In the genomic region with DNA sequence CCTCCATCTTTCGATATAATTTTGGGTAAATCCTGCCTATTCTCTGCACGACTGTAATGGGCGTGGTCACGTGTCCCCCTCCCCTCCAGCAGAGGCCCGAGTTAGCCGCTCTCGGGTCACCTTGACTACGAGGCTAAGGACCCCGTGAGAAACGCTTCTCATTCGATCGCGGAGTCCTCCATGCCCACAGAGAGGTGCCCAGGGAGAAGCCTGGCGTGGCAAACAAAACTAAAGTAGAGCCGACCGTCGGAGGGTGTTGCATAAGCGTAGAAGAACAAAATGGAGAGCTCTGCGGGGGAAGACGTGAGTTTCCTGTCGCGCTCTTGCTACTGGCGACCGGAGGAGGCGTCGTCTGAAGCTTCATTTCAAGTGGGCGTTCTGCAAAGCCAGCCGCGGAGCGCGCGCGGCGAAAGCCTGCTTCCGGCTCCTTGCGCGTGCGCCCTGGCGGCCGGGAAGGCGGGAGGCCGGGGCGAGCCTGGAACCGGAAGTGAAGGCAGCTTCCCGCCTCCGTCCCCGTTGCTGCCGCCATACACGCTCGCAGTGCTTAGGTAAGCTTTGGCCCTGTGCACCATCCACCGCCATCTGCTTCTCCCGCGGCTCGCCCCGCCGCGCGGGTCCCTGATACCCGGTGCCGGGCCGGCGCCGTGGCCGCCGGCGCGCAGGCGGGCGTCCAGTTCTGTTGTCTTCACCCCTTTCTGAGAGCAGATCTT, we compare ENCODE assay signal across 8 mouse cellular contexts. TPM values are rescaled to one million over a fixed set of nuclear protein-coding genes. Genes with fewer than 3 reads are reported as not detected.
DNase-seq lines count a peak whose midpoint lies in the region; ATAC-seq and TF ChIP-seq lines count a peak whose summit lies in the region.

TSS of gene Ddx39b (plus strand) at position 442 of the 710 bp plus-strand sequence.

- no peaks in the 10 kb centered on the region for H3K27me3 ChIP-seq in megakaryocyte, embryonic 14.5 days (replicated peaks)

- peak; percentile 92 to 96 for DNase-seq in gastrocnemius, adult 8-10 months (ENCODE audit: low spot score in 2 of 2)
- DNase-seq in hindlimb bud, embryonic 11.5 days (ENCODE audit: extremely low spot score, low read depth, low spot score): peak; percentile 89
- DNase-seq in left cerebral cortex, adult 8-10 months (ENCODE audit: low spot score in 2 of 2): peak; percentile 96
- peak; percentile 97 for DNase-seq in right cerebral cortex, postnatal 10 days (ENCODE audit: low spot score in 2 of 2)
- DNase-seq in urinary bladder, postnatal 25 days (ENCODE audit: low spot score): peak; percentile 93

- peaks cover 49% of the 10 kb centered on the region for H3K36me3 ChIP-seq in megakaryocyte, embryonic 14.5 days (replicated peaks; ENCODE audit: low read length)

- peaks cover 12% of the 10 kb centered on the region; the same call in 1 of the 2 replicates for H3K4me1 ChIP-seq in cortical plate, adult 2 months (ENCODE audit: control insufficient read depth, insufficient read depth, low read length)
- peaks cover 67% of the 10 kb centered on the region for H3K4me1 ChIP-seq in megakaryocyte, embryonic 14.5 days

- H3K9me3 ChIP-seq in megakaryocyte, embryonic 14.5 days: no peaks in the 10 kb centered on the region

- ATAC-seq in activated CD4-positive, CD25-positive, alpha-beta regulatory T cell, adult 4 months: peak; percentile 70

- TF ChIP-seq CTCF in cortical plate, adult 2 months (IDR thresholded peaks at IDR 0.05; ENCODE audit: extremely low read depth, insufficient read depth, low read length): no peak

- peak; percentile 85 for TF ChIP-seq POLR2A in cortical plate, adult 2 months (IDR thresholded peaks at IDR 0.05; ENCODE audit: extremely low read depth, insufficient read depth, low read length)

- peak within 1 kb of the TSS; percentile 94 for H3K4me3 ChIP-seq in cortical plate, adult 2 months (ENCODE audit: insufficient read depth, low read length)
- peak within 1 kb of the TSS; percentile 95 for H3K4me3 ChIP-seq in megakaryocyte, embryonic 14.5 days (replicated peaks)

- H3K27ac ChIP-seq in cortical plate, adult 2 months (ENCODE audit: insufficient read depth, low read length): peak within 1 kb of the TSS; percentile 95

RNA-seq across cellular contexts. Expression of gene Ddx39b, which starts in this region (rescaled TPM):
- 100 to 1,000 TPM; 200 to 247 TPM for polyA plus RNA-seq in activated CD4-positive, CD25-positive, alpha-beta regulatory T cell, adult 4 months (2017; shearing (Covaris generic))
- polyA plus RNA-seq in cortical plate, adult 2 months (2012; rRNA removed): 382 and 400 TPM in 2 replicates
- 10 to 100 TPM; 77.1 to 93.9 (median 81.7) TPM for total RNA-seq in gastrocnemius, adult 8-10 months (2022)
- total RNA-seq in left cerebral cortex, adult 8-10 months (2022): 100 to 1,000 TPM; 175 to 212 (median 200) TPM
- 83.5 and 158 TPM in 2 replicates for polyA plus RNA-seq in megakaryocyte, embryonic 14.5 days (2012; ENCODE audit: insufficient read depth, low replicate concordance)

Comparison
In these comparisons a context has a peak if more than half of its experiments do, and no peak if none do; other contexts are left out.
1. Peak in every context shown above with its lines: DNase-seq, ATAC-seq, H3K4me3 ChIP-seq and H3K27ac ChIP-seq.